Mouse (Mus musculus) heart, postnatal 0 days (tissue): ENCODE measurements around the gene Inava. TPM values are rescaled to one million over a fixed set of nuclear protein-coding genes. Genes with fewer than 3 reads are reported as not detected.
A peak's percentile ranks its signal among the peaks of the same experiment; 100 is the strongest.

ENCODE experiments used
- ATAC-seq: fragments of 200-750 bp; cut with Nextera tagmentation; 2 replicates; pipeline ENCODE4 v1.8.0; 2017; ENCODE audit warnings: low read depth, moderate number of reproducible peaks, moderate library complexity; ENCODE audit not compliant: insufficient read depth
- DNase-seq: peaks from one replicate; pipeline ENCODE4 v3.0.0-alpha.2; 2016; ENCODE audit warnings: low spot score
- H3K27ac ChIP-seq: fragments of 300-500 bp; sonication (generic); 2 replicates; pipeline ENCODE4 v1.5.1; 2014; ENCODE audit warnings: low read depth, mild to moderate bottlenecking
- H3K27me3 ChIP-seq: fragments of 300-500 bp; sonication (generic); 2 replicates; pipeline ENCODE4 v1.6.1; 2014; ENCODE audit warnings: low read length, mixed read lengths; ENCODE audit not compliant: control insufficient read depth, insufficient read depth
- H3K36me3 ChIP-seq: fragments of 300-500 bp; sonication (generic); replicated peaks from 2 replicates; pipeline ENCODE4 v1.6.1; 2014; ENCODE audit warnings: low read length, mixed read lengths; ENCODE audit not compliant: control insufficient read depth, insufficient read depth
- H3K4me1 ChIP-seq: fragments of 300-500 bp; sonication (generic); 2 replicates; pipeline ENCODE4 v1.6.1; 2014; ENCODE audit warnings: antibody characterized with exemption; ENCODE audit not compliant: control insufficient read depth, insufficient read depth
- H3K4me2 ChIP-seq: fragments of 300-500 bp; sonication (generic); 2 replicates; pipeline ENCODE4 v1.6.1; 2014; ENCODE audit warnings: low read depth, mild to moderate bottlenecking, low read length, moderate library complexity
- H3K4me3 ChIP-seq: fragments of 300-500 bp; sonication (generic); 2 replicates; pipeline ENCODE4 v1.5.1; 2014; ENCODE audit warnings: low read depth, low read length
- H3K9ac ChIP-seq: fragments of 300-500 bp; sonication (generic); replicated peaks from 2 replicates; pipeline ENCODE4 v1.6.1; 2014; ENCODE audit warnings: low read depth, low read length, mixed read lengths
- H3K9me3 ChIP-seq: fragments of 300-500 bp; sonication (generic); replicated peaks from 2 replicates; pipeline ENCODE4 v1.6.1; 2016; ENCODE audit warnings: low read length; ENCODE audit not compliant: control insufficient read depth
- CTCF ChIP-seq: IDR thresholded peaks from 2 replicates; pipeline ENCODE4 v1.5.1; 2016; ENCODE audit warnings: antibody characterized with exemption, control low read depth, low read depth
- EP300 ChIP-seq: IDR thresholded peaks from 2 replicates; pipeline ENCODE4 v1.6.1; 2016; ENCODE audit warnings: antibody characterized with exemption, low read depth
- WGBS: fragments of 180-500 bp; shearing (Covaris S2); extraction: QIAGEN DNeasy Blood & Tissue Kit; methylation state at CpG from one replicate; pipeline ENCODE4 v1.1.7; 2014; 5-methylcytosine and 5-hydroxymethylcytosine counted together
- polyA plus RNA-seq: library from polyadenylated mRNA; unstranded; fragments of >200 nt; fragmentation: Nextera tagmentation; extraction: Ambion mirVana; gene quantifications from 2 replicates; pipeline ENCODE4 v1.2.1, GENCODE M21; 2015
- total RNA-seq: library from RNA; depleted of rRNA; stranded (reverse); fragments of >200 nt; gene quantifications from 2 replicates; pipeline ENCODE4 v1.2.3, GENCODE M21; 2014; ENCODE audit warnings: low replicate concordance; rRNA removed

Gene Inava
- total and polyA plus RNA-seq, 2 experiments from 2014 or later = 0.42 TPM; not detected in 1

GRCm38 (mm10) chr1:136174101-136174606 is 59.9 kb downstream of the Inava start:
- Histone ChIP-seq H3K4me2 (0 out of 2 replicates have a peak overlapping the region, but pooled peaks have one; percentile 11), H3K36me3 (no peaks in the 10 kb centered on the region), H3K27me3 (peaks cover 5% of the 10 kb centered on the region; the same call in 1 of the 2 replicates), H3K9ac (no peak overlapping the region), H3K4me3 (no peak overlapping the region), H3K9me3 (no peaks in the 10 kb centered on the region), H3K27ac (no peak overlapping the region), H3K4me1 (0 out of 2 replicates have a peak, but pooled peaks cover 4% of the 10 kb centered on the region)
- TF ChIP-seq EP300 (no peak), CTCF (no peak)
- ATAC-seq = no peak
- DNase-seq = peak; percentile 9
- 37% methylated on average over 13 of the region's 13 CpGs for WGBS

GRCm38 (mm10) chr1:136172696-136173095 is 61.4 kb downstream of the Inava start:
- Histone ChIP-seq H3K27ac (no peak overlapping the region), H3K4me1 (no peaks in the 10 kb centered on the region), H3K9me3 (no peaks in the 10 kb centered on the region), H3K36me3 (no peaks in the 10 kb centered on the region), H3K27me3 (peaks cover 5% of the 10 kb centered on the region; the same call in 1 of the 2 replicates), H3K4me3 (no peak overlapping the region), H3K9ac (no peak overlapping the region), H3K4me2 (no peak overlapping the region)
- DNase-seq (no peak), ATAC-seq (no peak)
- WGBS = 67% methylated on average over 12 of the region's 12 CpGs
- TF ChIP-seq CTCF (no peak), EP300 (no peak)

GRCm38 (mm10) chr1:136170109-136170508 is 64.0 kb downstream of the Inava start:
- H3K4me1 ChIP-seq = no peaks in the 10 kb centered on the region
- H3K36me3 ChIP-seq = no peaks in the 10 kb centered on the region
- H3K4me3 ChIP-seq = no peak overlapping the region
- 2% methylated on average over 5 of the region's 5 CpGs for WGBS
- peaks cover 5% of the 10 kb centered on the region; the same call in 1 of the 2 replicates for H3K27me3 ChIP-seq
- DNase-seq (peak; percentile 82), ATAC-seq (peak; percentile 82)
- H3K27ac ChIP-seq = no peak overlapping the region
- TF ChIP-seq EP300 (no peak), CTCF (peak; percentile 97)
- H3K9me3 ChIP-seq = no peaks in the 10 kb centered on the region
- H3K9ac ChIP-seq = no peak overlapping the region
- no peak overlapping the region for H3K4me2 ChIP-seq

GRCm38 (mm10) chr1:136167657-136168056 is 66.4 kb downstream of the Inava start:
- Histone ChIP-seq H3K4me1 (no peaks in the 10 kb centered on the region), H3K27ac (no peak overlapping the region), H3K4me2 (no peak overlapping the region), H3K4me3 (no peak overlapping the region), H3K27me3 (peaks cover 5% of the 10 kb centered on the region; the same call in 1 of the 2 replicates), H3K9ac (no peak overlapping the region), H3K9me3 (no peaks in the 10 kb centered on the region), H3K36me3 (no peaks in the 10 kb centered on the region)
- peak; percentile 58 for DNase-seq
- TF ChIP-seq EP300 (no peak), CTCF (peak; percentile 68)
- peak; percentile 29; the same call in 1 of the 2 replicates for ATAC-seq
- 53% methylated on average over 8 of the region's 8 CpGs for WGBS

- no peak for ATAC-seq
- no peak for DNase-seq
- TF ChIP-seq CTCF = no peak
- TF ChIP-seq EP300 = no peak
- no peak overlapping the region for H3K9ac ChIP-seq
- no peak overlapping the region for H3K27ac ChIP-seq
- H3K4me1 ChIP-seq = no peaks in the 10 kb centered on the region
- no peak overlapping the region for H3K4me2 ChIP-seq
- 70% methylated on average over 2 of the region's 2 CpGs for WGBS
- no peaks in the 10 kb centered on the region for H3K9me3 ChIP-seq
- no peaks in the 10 kb centered on the region for H3K27me3 ChIP-seq
- H3K36me3 ChIP-seq = no peaks in the 10 kb centered on the region
- no peak overlapping the region for H3K4me3 ChIP-seq
Observed at GRCm38 (mm10) chr1:136165436-136165835, 68.6 kb downstream of the Inava start.

Other genes starting within 250 kb of the Inava start
- not detected in 2 replicates for gene Igfn1, start 227.9 kb downstream of the Inava start, total RNA-seq
- 0.04 and 0.05 TPM in 2 replicates for gene Igfn1, start 227.9 kb downstream of the Inava start, polyA plus RNA-seq
- 45.3 and 46.0 TPM in 2 replicates for gene Tmem9, start 226.1 kb downstream of the Inava start, total RNA-seq
- gene Tmem9, start 226.1 kb downstream of the Inava start, polyA plus RNA-seq = 51.2 and 57.3 TPM in 2 replicates
- not detected in 2 replicates for gene Ascl5, start 183.5 kb downstream of the Inava start, total RNA-seq
- gene Ascl5, start 183.5 kb downstream of the Inava start, polyA plus RNA-seq = not detected in 2 replicates
- 13.8 TPM in 1 of 2 replicates, not detected in the other for gene Cacna1s, start 181.5 kb downstream of the Inava start, total RNA-seq
- gene Cacna1s, start 181.5 kb downstream of the Inava start, polyA plus RNA-seq = 0.49 and 0.80 TPM in 2 replicates
- 0.38 and 2.8 TPM in 2 replicates for gene Kif21b, start 102.9 kb downstream of the Inava start, total RNA-seq
- 0.18 and 0.26 TPM in 2 replicates for gene Kif21b, start 102.9 kb downstream of the Inava start, polyA plus RNA-seq
- gene Mroh3, start 21.4 kb downstream of the Inava start, total RNA-seq = not detected in 2 replicates
- gene Mroh3, start 21.4 kb downstream of the Inava start, polyA plus RNA-seq = not detected in 2 replicates
- gene Gpr25, start 26.6 kb upstream of the Inava start, total RNA-seq = not detected in 2 replicates
- gene Gpr25, start 26.6 kb upstream of the Inava start, polyA plus RNA-seq = not detected in 2 replicates
- gene Camsap2, start 111.8 kb upstream of the Inava start, total RNA-seq = 16.4 and 17.4 TPM in 2 replicates
- gene Camsap2, start 111.8 kb upstream of the Inava start, polyA plus RNA-seq = 3.7 and 4.5 TPM in 2 replicates
- gene Ddx59, start 181.0 kb upstream of the Inava start, total RNA-seq = 7.4 and 8.3 TPM in 2 replicates
- 9.2 and 10.3 TPM in 2 replicates for gene Ddx59, start 181.0 kb upstream of the Inava start, polyA plus RNA-seq
- gene Kif14, start 232.1 kb upstream of the Inava start, total RNA-seq = 1.8 and 4.8 TPM in 2 replicates
- gene Kif14, start 232.1 kb upstream of the Inava start, polyA plus RNA-seq = 0.79 and 0.86 TPM in 2 replicates